Mouse (Mus musculus): Measurements from ENCODE around the gene Synrg.

- TF ChIP-seq CTCF (IDR thresholded peaks at IDR 0.05; ENCODE audit: low read depth) = no peak
- no peak for TF ChIP-seq EP300 (IDR thresholded peaks at IDR 0.05; ENCODE audit: low read depth)
Observed at GRCm38 (mm10) chr11:83932506-83933106, 31.6 kb upstream of the Synrg start.

Data from liver, embryonic 14.5 days (tissue).